Mouse (Mus musculus) lung, postnatal 0 days (tissue): ENCODE results near the gene Ttll11.

Experiments used
- CTCF ChIP-seq: IDR thresholded peaks from 2 replicates; pipeline ENCODE4 v1.5.1; 2016; ENCODE audit warnings: antibody characterized with exemption, mild to moderate bottlenecking
- EP300 ChIP-seq: IDR thresholded peaks from 2 replicates; pipeline ENCODE4 v1.6.1; 2016; ENCODE audit warnings: antibody characterized with exemption, mild to moderate bottlenecking, control low read depth

DNA sequence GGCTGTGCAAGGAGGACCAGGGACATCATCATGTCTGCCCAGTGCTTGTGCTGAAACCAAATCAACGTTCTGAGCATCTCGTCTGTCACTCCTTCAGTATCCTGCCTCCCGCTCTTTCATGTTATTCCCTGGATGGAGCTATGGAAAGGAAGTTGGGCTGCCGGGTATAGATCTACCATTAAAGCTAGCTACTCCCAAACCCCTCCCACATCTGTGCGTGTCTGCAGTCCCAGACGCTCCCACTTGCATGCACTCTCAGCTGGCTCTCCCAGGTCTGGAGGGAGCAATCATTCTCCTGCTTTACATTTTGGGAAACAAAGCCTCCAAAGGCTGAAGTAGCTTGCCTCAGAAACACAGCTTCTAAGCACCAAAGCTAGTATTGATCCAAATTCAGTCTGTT is 146.2 kb downstream of the Ttll11 start:
- TF ChIP-seq CTCF, result no peak
- no peak for TF ChIP-seq EP300
